Mouse (Mus musculus) adrenal gland, adult (tissue): ENCODE results near the gene Cabp1.

Source experiments
- DNase-seq, 2 experiments: peaks; one replicate each; pipeline ENCODE4 v3.0.0; 2022 to 2023; ENCODE audit warnings: low spot score in 1 of 2; ENCODE audit not compliant: inconsistent age in 2 of 2

The Cabp1 gene

GRCm38 (mm10) chr5:115127421-115128179, 66.6 kb downstream of the Cabp1 start:
- DNase-seq: no peak

DNA sequence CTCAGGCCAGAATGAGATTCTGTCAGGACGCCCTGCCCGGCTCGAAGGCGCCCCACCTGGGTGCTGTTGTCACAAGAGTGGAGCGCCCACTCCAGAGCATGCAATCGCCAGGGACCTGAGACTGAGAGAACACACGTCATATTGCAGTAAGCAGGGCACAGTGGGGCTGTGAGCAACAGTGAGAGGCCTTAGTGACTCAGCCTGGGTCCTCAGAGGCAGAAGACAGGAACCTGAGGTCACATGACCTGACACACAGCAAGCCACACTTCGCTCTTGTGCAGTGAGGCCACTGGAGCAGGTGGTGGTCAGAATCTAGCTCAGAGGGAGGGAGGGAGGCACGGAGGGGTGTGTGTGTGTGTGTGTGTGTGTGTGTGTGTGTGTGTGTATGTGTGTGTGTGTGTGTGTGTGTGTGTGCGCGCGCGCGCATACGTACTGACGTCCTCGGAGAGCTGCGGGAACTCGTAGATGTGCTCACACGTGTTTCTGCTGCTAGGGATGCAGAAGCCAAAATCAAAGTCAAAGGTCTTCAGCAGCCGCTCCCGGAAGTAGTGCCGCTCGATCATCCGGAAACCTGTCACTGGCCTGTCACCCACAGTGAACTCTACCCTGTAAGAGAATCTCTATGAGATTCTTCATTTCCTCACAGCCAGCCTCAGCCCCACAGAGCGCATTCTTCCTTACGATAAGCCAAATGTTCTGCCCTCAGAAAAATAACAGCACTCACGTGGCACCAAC, 67.4 kb downstream of the Cabp1 start:
- DNase-seq: no peak

GRCm38 (mm10) chr5:115125211-115125871, 68.8 kb downstream of the Cabp1 start:
- peak; percentile 84 to 94 for DNase-seq

DNA sequence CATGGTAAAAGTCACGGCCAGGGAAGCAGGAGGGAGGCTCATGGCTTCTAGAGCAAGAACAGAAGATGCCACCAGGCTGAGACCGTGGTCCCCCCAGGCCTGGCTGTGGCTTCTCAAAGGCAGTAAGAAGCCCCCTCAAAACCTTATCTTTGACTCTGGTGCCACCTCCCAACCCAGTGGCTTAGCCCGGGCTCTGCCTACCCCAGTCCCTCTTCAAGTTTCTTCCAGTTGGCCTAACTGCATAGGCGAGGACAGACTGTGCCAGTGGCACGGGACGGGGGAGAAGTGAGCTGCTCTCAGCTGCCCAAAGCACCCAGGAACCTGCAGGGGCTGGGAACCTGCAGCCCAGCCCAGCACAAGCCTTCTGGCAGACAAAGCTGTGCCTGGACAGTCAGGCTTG, 69.5 kb downstream of the Cabp1 start:
- no peak for DNase-seq

DNA sequence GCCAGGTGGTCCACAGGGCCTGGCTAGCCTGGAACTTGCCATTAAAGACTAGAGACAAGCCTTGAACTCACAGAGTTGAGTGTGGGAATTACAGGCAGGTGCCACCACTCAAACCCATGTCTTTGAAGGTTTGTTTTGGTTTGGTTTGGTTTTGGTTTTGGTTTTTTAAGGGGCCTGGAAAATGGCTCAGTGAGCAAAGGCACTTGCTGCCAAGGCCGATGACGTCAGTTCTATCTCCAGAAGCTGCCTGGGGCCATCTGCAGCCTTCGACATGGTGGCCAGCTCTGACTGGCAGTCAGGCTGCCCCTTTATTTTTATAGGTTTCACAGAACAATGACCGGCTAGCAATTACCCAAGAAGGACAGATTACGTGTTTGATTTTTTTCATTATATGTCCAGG, 73.2 kb downstream of the Cabp1 start:
- DNase-seq: peak in 1 of 2 experiments; percentile 71

GRCm38 (mm10) chr5:115118961-115119570, 75.1 kb downstream of the Cabp1 start, which contains the start of gene Acads:
TSS of gene Acads (minus strand) at chr5:115119346.
- peak; percentile 94 to 97 for DNase-seq
